Mouse (Mus musculus) CH12.LX (cell line): ENCODE data around the gene Efcab2.

Source experiments
- CTCF ChIP-seq, 2 experiments: IDR thresholded peaks in 1 of 2; conservative IDR thresholded peaks in 1 of 2; 2 replicates each; pipeline ENCODE4 v1.5.1; 2011 to 2012; ENCODE audit warnings: low read depth in 2 of 2, low read length in 2 of 2, improper control_type of control experiment in 1 of 2, inconsistent platforms in 1 of 2, mild to moderate bottlenecking in 1 of 2, moderate library complexity in 1 of 2
- NELFE ChIP-seq: IDR thresholded peaks from 2 replicates; pipeline ENCODE4 v1.6.1; 2011; ENCODE audit warnings: low read depth, low read length, improper control_type of control experiment
- RAD21 ChIP-seq: IDR thresholded peaks from 2 replicates; pipeline ENCODE4 v1.6.1; 2011; ENCODE audit warnings: low read depth, mild to moderate bottlenecking, low read length, improper control_type of control experiment, moderate library complexity
- RCOR1 ChIP-seq: conservative IDR thresholded peaks from 2 replicates; pipeline ENCODE4 v1.6.1; 2012; ENCODE audit warnings: low read depth, mild to moderate bottlenecking, inconsistent platforms, low read length, improper control_type of control experiment
- TBP ChIP-seq: conservative IDR thresholded peaks from 2 replicates; pipeline ENCODE4 v1.6.1; 2011; ENCODE audit warnings: low read depth, low read length, improper control_type of control experiment
- TCF12 ChIP-seq: IDR thresholded peaks from 2 replicates; pipeline ENCODE4 v1.6.1; 2014; ENCODE audit warnings: low read depth, mild to moderate bottlenecking, inconsistent platforms, low read length, improper control_type of control experiment
- ZNF384 ChIP-seq: IDR thresholded peaks from 2 replicates; pipeline ENCODE4 v1.6.1; 2012; ENCODE audit warnings: low read depth, low read length, improper control_type of control experiment, inconsistent platforms

- TF ChIP-seq TCF12 (no peak), CTCF (conservative IDR thresholded peaks at IDR 0.05 in 1 of 2, IDR thresholded peaks at IDR 0.05 in 1 of 2; ENCODE audit: low read depth in 2 of 2, low read length in 2 of 2) (no peak), TBP (no peak), RAD21 (no peak), NELFE (no peak), RCOR1 (no peak), ZNF384 (no peak)
Observed at GRCm38 (mm10) chr1:178506938-178507337, 101.1 kb downstream of the Efcab2 start.
